Mouse (Mus musculus): ENCODE results near the gene Ccl17. TPM values are rescaled to one million over a fixed set of nuclear protein-coding genes. Genes with fewer than 3 reads are reported as not detected.

Ccl17 gene
- polyA plus RNA-seq, 2 experiments, result 0.11 TPM; not detected in 1

DNA sequence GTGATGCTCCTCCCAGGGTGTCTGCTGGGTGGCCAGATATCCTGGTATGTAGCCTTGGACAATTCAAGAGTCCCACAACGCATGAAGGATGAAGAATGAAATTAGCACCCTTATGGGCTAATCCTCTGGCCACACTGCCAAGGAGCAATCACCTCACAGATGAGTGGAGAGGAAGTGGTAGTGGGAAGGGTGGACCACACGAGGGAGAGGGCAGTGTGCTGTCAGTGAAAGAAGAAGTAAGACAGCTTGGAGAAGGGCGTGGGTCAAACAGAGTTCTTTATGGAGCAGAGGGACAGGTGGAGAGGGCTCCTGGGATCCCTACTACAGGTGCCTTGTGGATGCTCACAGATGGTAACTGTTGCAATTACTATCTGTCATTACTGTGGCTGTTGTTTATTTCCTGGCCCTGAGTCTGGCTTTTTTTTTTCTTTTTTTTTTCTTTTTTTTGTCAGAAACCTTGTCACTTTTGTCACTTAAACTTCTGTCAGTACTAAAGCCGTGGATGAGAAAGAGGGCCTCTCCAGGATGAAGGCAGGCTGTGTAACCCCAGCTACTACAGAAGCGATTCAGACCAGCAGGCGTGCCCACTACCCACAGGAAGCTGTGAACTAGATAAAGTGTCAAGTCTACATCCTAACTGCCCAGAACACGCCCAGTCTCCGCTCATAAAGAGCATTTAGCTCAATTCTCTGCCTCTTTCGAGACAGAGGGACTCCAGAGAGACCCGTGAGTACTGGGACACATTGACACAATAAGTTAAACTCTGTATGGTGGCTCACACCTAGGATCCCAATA lies 5.5 kb upstream of the Ccl17 start:
- Histone ChIP-seq H3K9ac (replicated peaks) (no peak overlapping the region), H3K4me1 (replicated peaks; ENCODE audit: control insufficient read depth in 2 of 2, insufficient read depth in 2 of 2, low read length in 1 of 2) (peaks cover 4 to 20% of the 10 kb centered on the region in 2 experiments; a peak in 3 of 4 replicates), H3K4me2 (ENCODE audit: low read depth) (no peak overlapping the region), H3K4me3 (ENCODE audit: insufficient read depth in 1 of 2, low read depth in 2 of 2, low read length in 2 of 2) (no peak overlapping the region), H3K9me3 (ENCODE audit: control insufficient read depth, low read length) (no peaks in the 10 kb centered on the region), H3K27me3 (ENCODE audit: control insufficient read depth, insufficient read depth, low read length) (no peaks in the 10 kb centered on the region), H3K27ac (no peak overlapping the region), H3K36me3 (replicated peaks; ENCODE audit: control insufficient read depth, insufficient read depth, low read depth) (no peaks in the 10 kb centered on the region)
- 10% methylated on average over 10 of the region's 10 CpGs for WGBS (ENCODE audit: insufficient replicate concordance)
- DNase-seq (ENCODE audit: low read depth in 3 of 3, low spot score in 3 of 3) (no peak), ATAC-seq (ENCODE audit: insufficient read depth) (no peak)
- no peak for TF ChIP-seq EP300 (IDR thresholded peaks at IDR 0.05; ENCODE audit: low read depth)
- TF ChIP-seq CTCF (IDR thresholded peaks at IDR 0.05; ENCODE audit: low read depth), result no peak

DNA sequence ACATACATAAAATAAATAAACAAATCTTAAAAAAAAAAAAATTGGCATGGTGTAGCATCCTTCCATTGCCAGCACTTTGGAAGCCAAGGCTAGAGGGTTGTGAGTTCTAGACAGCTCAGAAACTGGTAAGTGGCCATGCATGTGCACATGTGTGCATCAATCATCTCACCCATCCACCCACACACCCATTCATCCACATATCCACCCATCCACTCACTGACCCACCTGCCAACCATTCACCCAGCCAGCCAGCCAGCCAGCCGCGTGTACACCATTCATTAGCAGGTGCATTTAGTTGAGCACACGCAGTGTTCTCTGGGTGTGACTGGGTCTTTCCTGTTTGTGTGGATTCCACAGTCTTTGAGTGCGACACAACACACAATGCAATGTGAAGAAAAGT lies 4.4 kb upstream of the Ccl17 start:
- H3K4me2 ChIP-seq (ENCODE audit: low read depth), result no peak overlapping the region
- no peak overlapping the region for H3K9ac ChIP-seq (replicated peaks)
- H3K27ac ChIP-seq, result no peak overlapping the region
- no peaks in the 10 kb centered on the region for H3K9me3 ChIP-seq (ENCODE audit: control insufficient read depth, low read length)
- no peak for ATAC-seq (ENCODE audit: insufficient read depth)
- peaks cover 4 to 20% of the 10 kb centered on the region in 2 experiments; a peak in 3 of 4 replicates for H3K4me1 ChIP-seq (replicated peaks; ENCODE audit: control insufficient read depth in 2 of 2, insufficient read depth in 2 of 2, low read length in 1 of 2)
- no peak overlapping the region for H3K4me3 ChIP-seq (ENCODE audit: insufficient read depth in 1 of 2, low read depth in 2 of 2, low read length in 2 of 2)
- no peaks in the 10 kb centered on the region for H3K36me3 ChIP-seq (replicated peaks; ENCODE audit: control insufficient read depth, insufficient read depth, low read depth)
- 76% methylated on average over 4 of the region's 4 CpGs for WGBS (ENCODE audit: insufficient replicate concordance)
- DNase-seq (ENCODE audit: low read depth in 3 of 3, low spot score in 3 of 3), result no peak
- TF ChIP-seq EP300 (IDR thresholded peaks at IDR 0.05; ENCODE audit: low read depth) (no peak), CTCF (IDR thresholded peaks at IDR 0.05; ENCODE audit: low read depth) (no peak)
- no peaks in the 10 kb centered on the region for H3K27me3 ChIP-seq (ENCODE audit: control insufficient read depth, insufficient read depth, low read length)

DNA sequence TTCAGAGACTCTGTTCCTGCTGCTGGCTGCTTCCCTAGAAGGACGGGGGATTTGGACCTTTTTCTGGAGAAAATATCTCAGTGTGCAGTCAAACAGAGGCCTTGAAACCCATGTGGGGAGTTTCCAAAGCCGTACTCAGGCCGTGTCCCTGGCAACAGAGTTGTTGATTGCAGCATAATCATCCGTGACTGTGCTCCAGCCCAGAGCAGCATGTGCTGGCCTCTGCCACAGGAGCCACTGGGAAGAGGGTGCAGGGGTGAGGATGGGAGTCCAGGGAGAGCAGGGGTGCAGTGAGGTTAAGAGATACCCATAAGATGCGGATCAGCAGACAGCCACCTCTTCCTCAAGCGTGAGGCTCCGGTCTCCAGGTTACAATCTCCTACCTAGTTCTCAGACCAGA lies 2.7 kb upstream of the Ccl17 start:
- Histone ChIP-seq H3K9me3 (ENCODE audit: control insufficient read depth, low read length) (no peaks in the 10 kb centered on the region), H3K27ac (no peak overlapping the region), H3K4me2 (ENCODE audit: low read depth) (no peak overlapping the region), H3K27me3 (ENCODE audit: control insufficient read depth, insufficient read depth, low read length) (no peaks in the 10 kb centered on the region), H3K4me1 (replicated peaks; ENCODE audit: control insufficient read depth in 2 of 2, insufficient read depth in 2 of 2, low read length in 1 of 2) (peaks cover 4 to 13% of the 10 kb centered on the region in 2 experiments; a peak in 3 of 4 replicates), H3K4me3 (ENCODE audit: insufficient read depth in 1 of 2, low read depth in 2 of 2, low read length in 2 of 2) (no peak overlapping the region), H3K36me3 (replicated peaks; ENCODE audit: control insufficient read depth, insufficient read depth, low read depth) (no peaks in the 10 kb centered on the region), H3K9ac (replicated peaks) (no peak overlapping the region)
- no peak for TF ChIP-seq CTCF (IDR thresholded peaks at IDR 0.05; ENCODE audit: low read depth)
- TF ChIP-seq EP300 (IDR thresholded peaks at IDR 0.05; ENCODE audit: low read depth), result no peak
- no peak for DNase-seq (ENCODE audit: low read depth in 3 of 3, low spot score in 3 of 3)
- 57% methylated on average over 7 of the region's 7 CpGs for WGBS (ENCODE audit: insufficient replicate concordance)
- no peak for ATAC-seq (ENCODE audit: insufficient read depth)

GRCm38 (mm10) chr8:94808372-94808771 lies 1.9 kb upstream of the Ccl17 start:
- no peak overlapping the region for H3K9ac ChIP-seq (replicated peaks)
- H3K27ac ChIP-seq, result no peak overlapping the region
- peaks cover 4 to 12% of the 10 kb centered on the region in 2 experiments; a peak in 3 of 4 replicates for H3K4me1 ChIP-seq (replicated peaks; ENCODE audit: control insufficient read depth in 2 of 2, insufficient read depth in 2 of 2, low read length in 1 of 2)
- 0 out of 2 replicates have a peak, but pooled peaks have one; percentile 31 for ATAC-seq (ENCODE audit: insufficient read depth)
- TF ChIP-seq CTCF (IDR thresholded peaks at IDR 0.05; ENCODE audit: low read depth) (no peak), EP300 (IDR thresholded peaks at IDR 0.05; ENCODE audit: low read depth) (no peak)
- 55% methylated on average over 6 of the region's 6 CpGs for WGBS (ENCODE audit: insufficient replicate concordance)
- no peaks in the 10 kb centered on the region for H3K36me3 ChIP-seq (replicated peaks; ENCODE audit: control insufficient read depth, insufficient read depth, low read depth)
- H3K4me2 ChIP-seq (ENCODE audit: low read depth), result no peak overlapping the region
- no peaks in the 10 kb centered on the region for H3K27me3 ChIP-seq (ENCODE audit: control insufficient read depth, insufficient read depth, low read length)
- no peaks in the 10 kb centered on the region for H3K9me3 ChIP-seq (ENCODE audit: control insufficient read depth, low read length)
- no peak for DNase-seq (ENCODE audit: low read depth in 3 of 3, low spot score in 3 of 3)
- H3K4me3 ChIP-seq (ENCODE audit: insufficient read depth in 1 of 2, low read depth in 2 of 2, low read length in 2 of 2), result no peak overlapping the region

GRCm38 (mm10) chr8:94810855-94811254 lies 602 bp downstream of the Ccl17 start:
- Histone ChIP-seq H3K27me3 (ENCODE audit: control insufficient read depth, insufficient read depth, low read length) (no peaks in the 10 kb centered on the region), H3K4me1 (replicated peaks; ENCODE audit: control insufficient read depth in 2 of 2, insufficient read depth in 2 of 2, low read length in 1 of 2) (peaks cover 4% of the 10 kb centered on the region in 2 experiments; a peak in 1 of 4 replicates), H3K4me2 (ENCODE audit: low read depth) (no peak overlapping the region), H3K4me3 (ENCODE audit: insufficient read depth in 1 of 2, low read depth in 2 of 2, low read length in 2 of 2) (no peak overlapping the region), H3K9me3 (ENCODE audit: control insufficient read depth, low read length) (no peaks in the 10 kb centered on the region), H3K27ac (no peak overlapping the region), H3K36me3 (replicated peaks; ENCODE audit: control insufficient read depth, insufficient read depth, low read depth) (no peaks in the 10 kb centered on the region), H3K9ac (replicated peaks) (no peak overlapping the region)
- TF ChIP-seq EP300 (IDR thresholded peaks at IDR 0.05; ENCODE audit: low read depth), result no peak
- no peak for TF ChIP-seq CTCF (IDR thresholded peaks at IDR 0.05; ENCODE audit: low read depth)
- ATAC-seq (ENCODE audit: insufficient read depth), result no peak
- no peak for DNase-seq (ENCODE audit: low read depth in 3 of 3, low spot score in 3 of 3)
- 68% methylated on average over 5 of the region's 5 CpGs for WGBS (ENCODE audit: insufficient replicate concordance)
